Mouse (Mus musculus) liver, adult 2 months (tissue): ENCODE data around the gene Cemip2.

Experiments used
- CTCF ChIP-seq: fragments of 200-500 bp; IDR thresholded peaks from 2 replicates; pipeline ENCODE4 v1.5.1; 2011; ENCODE audit warnings: low read depth, low read length, control low read depth
- POLR2A ChIP-seq: fragments of 200-500 bp; IDR thresholded peaks from 2 replicates; pipeline ENCODE4 v1.6.1; 2011; ENCODE audit warnings: low read length, control low read depth; ENCODE audit not compliant: insufficient read depth; ENCODE audit errors: extremely low read depth

- TF ChIP-seq CTCF (no peak), POLR2A (no peak)
These were observed 119.1 kb downstream of the Cemip2 start for GRCm38 (mm10) chr19:21897122-21897827.
